Mouse (Mus musculus) thymus, adult 2 months (tissue): ENCODE data around the gene Jmjd7.

ENCODE experiments used
- CTCF ChIP-seq: fragments of 200-500 bp; IDR thresholded peaks from 2 replicates; pipeline ENCODE4 v1.5.1; 2012; ENCODE audit warnings: mild to moderate bottlenecking, control low read depth, low read length, moderate library complexity, borderline replicate concordance; ENCODE audit not compliant: control insufficient read depth, poor library complexity, insufficient read depth; ENCODE audit errors: extremely low read depth
- POLR2A ChIP-seq: fragments of 200-500 bp; IDR thresholded peaks from 2 replicates; pipeline ENCODE4 v1.6.1; 2012; ENCODE audit warnings: mild to moderate bottlenecking, low read length, control low read depth, moderate library complexity; ENCODE audit not compliant: control insufficient read depth, poor library complexity, insufficient read depth; ENCODE audit errors: extremely low read depth

DNA sequence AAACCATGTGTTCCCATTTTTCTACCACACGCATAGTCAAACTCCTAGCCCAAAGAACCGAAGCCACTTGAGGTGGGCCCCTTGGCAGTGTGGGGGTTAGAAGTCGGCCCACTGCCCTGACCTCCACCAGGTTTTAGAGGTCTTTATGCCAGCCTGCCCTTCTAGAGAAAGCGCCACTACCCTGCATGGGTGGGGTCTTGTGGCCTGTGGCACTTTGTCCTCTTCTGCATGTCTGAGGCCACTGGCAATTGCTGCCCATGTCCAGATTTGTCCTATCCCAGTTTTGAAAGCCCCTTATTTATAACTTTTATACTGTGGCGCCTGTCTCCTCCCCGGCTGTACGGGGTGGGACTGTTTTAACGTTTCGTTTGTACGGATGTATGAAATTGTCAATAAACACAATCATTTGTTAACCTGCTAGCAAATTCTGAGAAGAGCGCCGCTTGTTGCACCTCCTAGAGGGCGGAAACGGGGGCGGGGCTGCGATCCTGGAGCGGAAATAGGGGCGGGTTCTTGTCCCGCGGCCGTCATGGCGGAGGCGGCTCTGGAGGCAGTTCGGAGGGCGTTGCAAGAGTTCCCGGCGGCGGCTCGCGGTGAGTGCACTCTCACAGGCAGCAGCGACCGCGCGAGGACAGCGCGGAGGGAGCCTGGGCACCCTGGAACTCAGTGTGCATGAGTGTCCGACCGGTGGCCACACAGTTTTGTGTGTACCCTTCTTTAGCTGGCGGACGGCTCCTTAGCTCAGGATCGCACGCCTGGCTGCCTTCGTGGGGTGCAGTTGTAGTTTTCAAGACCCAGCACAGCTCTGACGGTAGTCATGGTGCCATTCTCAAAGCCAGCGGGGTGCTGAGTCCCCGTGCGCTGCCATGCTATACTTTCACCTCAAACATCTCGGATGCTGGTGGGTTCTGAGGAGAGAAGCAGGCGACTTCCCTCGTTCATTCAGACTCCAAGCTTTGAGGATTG, at the start of gene Jmjd7, which contains the start of gene Gm28042:
- TF ChIP-seq POLR2A (peak; percentile 84), CTCF (0 out of 2 replicates have a peak, but pooled peaks have one; percentile 25)
